Mouse (Mus musculus) lung, adult 2 months (tissue): ENCODE data around the gene Man2a1.

ENCODE experiments used
- CTCF ChIP-seq: fragments of 200-500 bp; IDR thresholded peaks from 2 replicates; pipeline ENCODE4 v1.5.1; 2011; ENCODE audit warnings: mild to moderate bottlenecking, low read length, control low read depth; ENCODE audit not compliant: insufficient read depth
- POLR2A ChIP-seq: fragments of 200-500 bp; IDR thresholded peaks from 2 replicates; pipeline ENCODE4 v1.6.1; 2011; ENCODE audit warnings: low read depth, mild to moderate bottlenecking, control low read depth, low read length, borderline replicate concordance; ENCODE audit errors: extremely low read depth

DNA sequence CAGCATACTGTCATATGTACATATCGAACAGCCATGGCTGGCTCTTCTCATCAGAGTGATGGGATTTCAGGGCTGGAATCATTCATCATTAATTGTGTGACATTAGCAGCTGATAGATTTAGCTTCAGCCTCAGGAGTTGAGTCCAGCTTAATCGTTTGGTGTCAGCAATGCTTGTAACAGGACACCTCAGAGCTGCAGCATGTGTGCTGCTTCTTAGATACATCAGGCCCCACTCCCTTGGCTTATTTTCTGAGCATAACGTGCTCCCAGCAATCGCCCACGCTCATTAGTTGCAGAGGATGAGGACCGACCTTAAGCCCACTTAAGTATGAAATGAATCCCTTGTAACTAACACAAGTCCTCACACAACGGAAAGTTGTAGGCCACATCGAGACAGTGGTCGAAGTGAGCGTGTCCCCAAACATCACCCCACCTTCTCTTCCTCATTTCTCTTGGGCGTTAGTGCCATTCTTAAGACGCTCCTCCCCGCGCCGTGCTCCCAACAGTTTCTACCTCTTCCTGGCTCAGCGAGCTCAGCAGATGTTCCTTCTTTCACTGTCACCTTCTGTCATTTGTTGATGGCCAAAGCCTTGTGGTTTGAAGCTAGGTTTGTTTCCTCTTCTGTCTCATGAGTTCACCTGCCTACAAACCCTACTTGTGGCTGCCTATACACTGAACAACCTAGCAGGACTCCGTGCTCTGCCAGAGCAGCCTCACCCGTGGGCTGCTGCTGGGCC lies 180.4 kb downstream of the Man2a1 start:
- TF ChIP-seq POLR2A (no peak), CTCF (no peak)
